Mouse (Mus musculus) MEL (cell line): ENCODE results near the gene Tmco5. TPM values are rescaled to one million over a fixed set of nuclear protein-coding genes. Genes with fewer than 3 reads are reported as not detected.

Source experiments
- DNase-seq: peaks from one replicate; pipeline ENCODE4 v3.0.0; 2011; ENCODE audit warnings: low read depth, low spot score
- H3K27ac ChIP-seq: 2 replicates; pipeline ENCODE4 v1.5.1; 2012; ENCODE audit warnings: low read depth, mild to moderate bottlenecking, control low read depth, low read length, moderate library complexity; ENCODE audit not compliant: control insufficient read depth
- H3K27me3 ChIP-seq, 2 experiments: fragments of 150-350 bp in 1 of 2; sonication (generic) in 1 of 2; 2 replicates each; pipeline ENCODE4 v1.6.1; 2012; ENCODE audit warnings: low read length in 2 of 2, mild to moderate bottlenecking in 2 of 2, improper control_type of control experiment in 1 of 2, moderate library complexity in 1 of 2; ENCODE audit not compliant: insufficient read depth in 2 of 2, control insufficient read depth in 1 of 2
- H3K36me3 ChIP-seq, 2 experiments: 2 replicates each; pipeline ENCODE4 v1.6.1; 2012 to 2014; ENCODE audit warnings: low read length in 2 of 2, improper control_type of control experiment in 1 of 2, inconsistent platforms in 1 of 2, mild to moderate bottlenecking in 1 of 2; ENCODE audit not compliant: insufficient read depth in 2 of 2, control insufficient read depth in 1 of 2
- H3K4me1 ChIP-seq, 2 experiments: fragments of 150-350 bp in 1 of 2; sonication (generic) in 1 of 2; 2 replicates each; pipeline ENCODE4 v1.6.1; 2012; ENCODE audit warnings: low read length in 2 of 2, improper control_type of control experiment in 1 of 2, mild to moderate bottlenecking in 1 of 2; ENCODE audit not compliant: insufficient read depth in 2 of 2, control insufficient read depth in 1 of 2
- H3K4me3 ChIP-seq, 2 experiments: fragments of 150-350 bp in 1 of 2; sonication (generic) in 1 of 2; 2 replicates each; pipeline ENCODE4 v1.5.1; 2012; ENCODE audit warnings: low read depth in 2 of 2, low read length in 2 of 2, mild to moderate bottlenecking in 2 of 2, moderate library complexity in 2 of 2, control low read depth in 1 of 2, improper control_type of control experiment in 1 of 2; ENCODE audit not compliant: control insufficient read depth in 1 of 2, insufficient read depth in 1 of 2
- H3K79me2 ChIP-seq: 2 replicates; pipeline ENCODE4 v1.6.1; 2012; ENCODE audit warnings: mild to moderate bottlenecking, low read length, moderate library complexity; ENCODE audit not compliant: control insufficient read depth, poor library complexity, insufficient read depth
- H3K9ac ChIP-seq: 2 replicates; pipeline ENCODE4 v1.6.1; 2012; ENCODE audit warnings: low read depth, mild to moderate bottlenecking, control low read depth, low read length, moderate library complexity; ENCODE audit not compliant: control insufficient read depth, poor library complexity, severe bottlenecking
- H3K9me3 ChIP-seq: fragments of 150-350 bp; sonication (generic); replicated peaks from 2 replicates; pipeline ENCODE4 v1.6.1; 2012; ENCODE audit warnings: mild to moderate bottlenecking, low read length, improper control_type of control experiment, moderate library complexity; ENCODE audit not compliant: insufficient read depth
- CHD1 ChIP-seq: IDR thresholded peaks from 2 replicates; pipeline ENCODE4 v1.6.1; 2012; ENCODE audit warnings: low read depth, mild to moderate bottlenecking, inconsistent platforms, low read length, improper control_type of control experiment
- CTCF ChIP-seq, 3 experiments: IDR thresholded peaks in 2 of 3; conservative IDR thresholded peaks in 1 of 3; 2 replicates each; pipeline ENCODE4 v1.5.1; 2011 to 2012; ENCODE audit warnings: low read length in 3 of 3, low read depth in 2 of 3, mild to moderate bottlenecking in 2 of 3, improper control_type of control experiment in 1 of 3, inconsistent platforms in 1 of 3, mixed read lengths in 1 of 3, moderate library complexity in 1 of 3; ENCODE audit not compliant: control insufficient read depth in 1 of 3, insufficient read depth in 1 of 3, poor library complexity in 1 of 3, severe bottlenecking in 1 of 3
- ETS1 ChIP-seq: IDR thresholded peaks from 2 replicates; pipeline ENCODE4 v1.6.1; 2012; ENCODE audit warnings: low read depth, mild to moderate bottlenecking, inconsistent platforms, low read length, improper control_type of control experiment, moderate library complexity
- GABPA ChIP-seq: IDR thresholded peaks from 2 replicates; pipeline ENCODE4 v1.6.1; 2012; ENCODE audit warnings: low read depth, mild to moderate bottlenecking, inconsistent platforms, low read length, improper control_type of control experiment, moderate library complexity
- GATA1 ChIP-seq: IDR thresholded peaks from 2 replicates; pipeline ENCODE4 v1.6.1; 2011; ENCODE audit warnings: low read depth, low read length, improper control_type of control experiment
- HCFC1 ChIP-seq: IDR thresholded peaks from 2 replicates; pipeline ENCODE4 v1.6.1; 2012; ENCODE audit warnings: low read depth, mild to moderate bottlenecking, inconsistent platforms, low read length, improper control_type of control experiment, moderate library complexity
- KAT2A ChIP-seq: conservative IDR thresholded peaks from 2 replicates; pipeline ENCODE4 v1.6.1; 2012; ENCODE audit warnings: low read depth, low read length, improper control_type of control experiment, inconsistent platforms
- MAZ ChIP-seq: IDR thresholded peaks from 2 replicates; pipeline ENCODE4 v1.6.1; 2012; ENCODE audit warnings: low read depth, mild to moderate bottlenecking, inconsistent platforms, low read length, improper control_type of control experiment
- MXI1 ChIP-seq: IDR thresholded peaks from 2 replicates; pipeline ENCODE4 v1.6.1; 2011; ENCODE audit warnings: mild to moderate bottlenecking, low read depth, low read length, improper control_type of control experiment
- MYB ChIP-seq: IDR thresholded peaks from 2 replicates; pipeline ENCODE4 v1.6.1; 2011; ENCODE audit warnings: mild to moderate bottlenecking, low read depth, low read length, improper control_type of control experiment
- MYC ChIP-seq: IDR thresholded peaks from 2 replicates; pipeline ENCODE4 v1.6.1; 2011; ENCODE audit warnings: low read depth, mild to moderate bottlenecking, low read length, improper control_type of control experiment, moderate library complexity
- NELFE ChIP-seq: IDR thresholded peaks from 2 replicates; pipeline ENCODE4 v1.6.1; 2011; ENCODE audit warnings: low read depth, low read length, improper control_type of control experiment
- NRF1 ChIP-seq: IDR thresholded peaks from 2 replicates; pipeline ENCODE4 v1.6.1; 2014; ENCODE audit warnings: low read depth, mild to moderate bottlenecking, inconsistent platforms, low read length, improper control_type of control experiment, moderate library complexity; ENCODE audit not compliant: poor library complexity, insufficient read depth, severe bottlenecking
- POLR2A ChIP-seq, 2 experiments: IDR thresholded peaks; 2 replicates each; pipeline ENCODE4 v1.6.1; 2011 to 2012; ENCODE audit warnings: low read length in 2 of 2, mild to moderate bottlenecking in 2 of 2, control low read depth in 1 of 2, improper control_type of control experiment in 1 of 2, low read depth in 1 of 2, moderate library complexity in 1 of 2; ENCODE audit not compliant: control insufficient read depth in 1 of 2, insufficient read depth in 1 of 2, poor library complexity in 1 of 2
- POLR2AphosphoS5 ChIP-seq: IDR thresholded peaks from 2 replicates; pipeline ENCODE4 v1.6.1; 2012; ENCODE audit warnings: low read depth, borderline replicate concordance, mild to moderate bottlenecking, inconsistent platforms, low read length, moderate library complexity, mixed read lengths
- RAD21 ChIP-seq: IDR thresholded peaks from 2 replicates; pipeline ENCODE4 v1.6.1; 2011; ENCODE audit warnings: mild to moderate bottlenecking, low read depth, low read length, improper control_type of control experiment
- SIN3A ChIP-seq: IDR thresholded peaks from 2 replicates; pipeline ENCODE4 v1.6.1; 2012; ENCODE audit warnings: low read length, improper control_type of control experiment, inconsistent platforms
- SMC3 ChIP-seq: IDR thresholded peaks from 2 replicates; pipeline ENCODE4 v1.6.1; 2011; ENCODE audit warnings: low read depth, low read length, improper control_type of control experiment
- TCF12 ChIP-seq: IDR thresholded peaks from 2 replicates; pipeline ENCODE4 v1.6.1; 2014; ENCODE audit warnings: low read depth, mild to moderate bottlenecking, inconsistent platforms, low read length, improper control_type of control experiment, moderate library complexity
- USF2 ChIP-seq, 2 experiments: IDR thresholded peaks; 2 replicates each; pipeline ENCODE4 v1.6.1; 2011 to 2012; ENCODE audit warnings: improper control_type of control experiment in 2 of 2, low read length in 2 of 2, borderline replicate concordance in 1 of 2, inconsistent platforms in 1 of 2, low read depth in 1 of 2, mild to moderate bottlenecking in 1 of 2; ENCODE audit not compliant: insufficient read depth in 1 of 2
- ZC3H11A ChIP-seq: IDR thresholded peaks from 2 replicates; pipeline ENCODE4 v1.6.1; 2012; ENCODE audit warnings: low read depth, mild to moderate bottlenecking, inconsistent platforms, low read length, improper control_type of control experiment
- ZMIZ1 ChIP-seq: IDR thresholded peaks from 2 replicates; pipeline ENCODE4 v1.6.1; 2012; ENCODE audit warnings: low read depth, mild to moderate bottlenecking, inconsistent platforms, low read length, improper control_type of control experiment, moderate library complexity
- polyA plus RNA-seq, 2 experiments: library from polyadenylated mRNA; stranded (reverse) in 1 of 2; unstranded in 1 of 2; fragments of >175 nt in 1 of 2; fragments of >200 nt in 1 of 2; gene quantifications; 2 replicates each; pipeline versions ENCODE4 v1.2.1 to v1.2.4; 2012; ENCODE audit warnings: low replicate concordance in 2 of 2, low read depth in 1 of 2; ENCODE audit not compliant: insufficient read length in 2 of 2, insufficient read depth in 1 of 2, missing spikeins in 1 of 2
- total RNA-seq: library from RNA; depleted of rRNA; stranded (reverse); fragments of 300-350 nt; gene quantifications from 2 replicates; pipeline ENCODE4 v1.2.3, GENCODE M21; 2012

The Tmco5 gene
- total and polyA plus RNA-seq, 3 experiments = not detected

- Histone ChIP-seq H3K4me3 (no peak overlapping the region), H3K27ac (no peak overlapping the region), H3K36me3 (no peaks in the 10 kb centered on the region), H3K9me3 (no peaks in the 10 kb centered on the region), H3K27me3 (no peaks in the 10 kb centered on the region), H3K4me1 (peaks cover 0 to 3% of the 10 kb centered on the region in 2 experiments; a peak in 1 of 4 replicates), H3K79me2 (no peaks in the 10 kb centered on the region), H3K9ac (no peak overlapping the region)
- DNase-seq = peak; percentile 67
- TF ChIP-seq ETS1 = no peak
- peak; percentile 73 for TF ChIP-seq RAD21
- TF ChIP-seq CTCF (IDR thresholded peaks at IDR 0.05 in 2 of 3, conservative IDR thresholded peaks at IDR 0.05 in 1 of 3; ENCODE audit: control insufficient read depth in 1 of 3, insufficient read depth in 1 of 3, low read depth in 2 of 3, low read length in 3 of 3, poor library complexity in 1 of 3, severe bottlenecking in 1 of 3) = peak; percentile 66 to 78 (median 67); a peak in 5 of 6 replicates
- TF ChIP-seq GATA1 = no peak
- no peak for TF ChIP-seq MYC
- TF ChIP-seq ZC3H11A = peak; percentile 55
- TF ChIP-seq SMC3 = peak; percentile 82
Measured at GRCm38 (mm10) chr2:116893988-116894363, 15.5 kb downstream of the Tmco5 start.

- Histone ChIP-seq H3K27me3 (no peaks in the 10 kb centered on the region), H3K79me2 (no peaks in the 10 kb centered on the region), H3K4me1 (no peaks in the 10 kb centered on the region), H3K9me3 (no peaks in the 10 kb centered on the region), H3K4me3 (no peak overlapping the region), H3K9ac (no peak overlapping the region), H3K27ac (no peak overlapping the region), H3K36me3 (no peaks in the 10 kb centered on the region)
- peak; percentile 67 for DNase-seq
- peak; percentile 88 for TF ChIP-seq SMC3
- peak; percentile 85 for TF ChIP-seq ZC3H11A
- TF ChIP-seq GABPA = no peak
- peak; percentile 72 to 91 (median 82) for TF ChIP-seq CTCF (IDR thresholded peaks at IDR 0.05 in 2 of 3, conservative IDR thresholded peaks at IDR 0.05 in 1 of 3; ENCODE audit: control insufficient read depth in 1 of 3, insufficient read depth in 1 of 3, low read depth in 2 of 3, low read length in 3 of 3, poor library complexity in 1 of 3, severe bottlenecking in 1 of 3)
- peak; percentile 89 for TF ChIP-seq RAD21
Measured at GRCm38 (mm10) chr2:116899615-116900272, 21.3 kb downstream of the Tmco5 start.

DNA sequence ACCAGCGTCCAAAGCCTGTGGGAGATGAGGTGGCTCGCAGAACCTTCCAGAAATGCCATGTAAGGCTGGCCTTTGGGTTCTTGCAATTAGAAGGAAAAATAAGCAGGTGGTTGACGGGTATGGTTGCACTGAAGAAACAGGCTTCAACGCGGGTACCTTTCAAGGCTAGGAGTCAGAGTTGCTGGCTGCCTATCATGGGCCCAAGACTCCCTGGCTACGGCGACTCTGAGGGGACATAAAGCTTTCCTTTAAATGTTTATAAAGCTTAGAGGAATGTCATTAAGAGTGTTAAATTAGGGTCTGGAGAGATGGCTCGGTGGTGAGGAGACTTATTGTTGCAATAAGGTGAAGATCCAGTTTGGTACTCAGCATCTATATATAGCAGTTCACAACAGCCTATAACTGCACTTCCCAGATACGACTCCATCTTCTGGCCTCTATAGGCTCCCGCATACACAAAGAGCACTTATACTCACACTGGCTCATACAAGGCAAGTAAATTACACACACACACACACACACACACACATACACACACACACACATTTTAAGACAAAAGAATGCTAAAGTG is 21.9 kb downstream of the Tmco5 start:
- Histone ChIP-seq H3K9ac (no peak overlapping the region), H3K27me3 (no peaks in the 10 kb centered on the region), H3K79me2 (no peaks in the 10 kb centered on the region), H3K4me1 (no peaks in the 10 kb centered on the region), H3K36me3 (no peaks in the 10 kb centered on the region), H3K27ac (no peak overlapping the region), H3K4me3 (no peak overlapping the region), H3K9me3 (no peaks in the 10 kb centered on the region)
- no peak for TF ChIP-seq CTCF (IDR thresholded peaks at IDR 0.05 in 2 of 3, conservative IDR thresholded peaks at IDR 0.05 in 1 of 3; ENCODE audit: control insufficient read depth in 1 of 3, insufficient read depth in 1 of 3, low read depth in 2 of 3, low read length in 3 of 3, poor library complexity in 1 of 3, severe bottlenecking in 1 of 3)
- TF ChIP-seq KAT2A = no peak
- TF ChIP-seq TCF12 = no peak
- no peak for TF ChIP-seq MAZ
- TF ChIP-seq MXI1 = no peak
- no peak for TF ChIP-seq ZMIZ1
- no peak for TF ChIP-seq NRF1
- no peak for TF ChIP-seq SIN3A
- no peak for TF ChIP-seq USF2 (IDR thresholded peaks at IDR 0.05; ENCODE audit: borderline replicate concordance in 1 of 2, insufficient read depth in 1 of 2, low read depth in 1 of 2, low read length in 2 of 2)
- no peak for TF ChIP-seq MYC
- no peak for TF ChIP-seq POLR2AphosphoS5
- no peak for TF ChIP-seq NELFE
- no peak for TF ChIP-seq HCFC1
- no peak for TF ChIP-seq RAD21
- TF ChIP-seq CHD1 = no peak
- no peak for TF ChIP-seq POLR2A (IDR thresholded peaks at IDR 0.05; ENCODE audit: control insufficient read depth in 1 of 2, insufficient read depth in 1 of 2, low read depth in 1 of 2, low read length in 2 of 2, poor library complexity in 1 of 2)
- TF ChIP-seq GABPA = no peak
- TF ChIP-seq MYB = no peak
- DNase-seq = peak; percentile 5
